Mouse (Mus musculus) bone marrow macrophage, adult 2 months (primary cell): ENCODE results near the gene Gm31371.
"Not testable (repeated sequence)": the region's sequence is repeated elsewhere in the genome, so short reads cannot be mapped to it uniquely, and the experiment has no call there.

Source experiments
- CTCF ChIP-seq: IDR thresholded peaks from 2 replicates; pipeline ENCODE4 v1.5.1; 2012; ENCODE audit warnings: low read depth, mild to moderate bottlenecking, low read length, moderate library complexity
- POLR2A ChIP-seq: IDR thresholded peaks from 2 replicates; pipeline ENCODE4 v1.6.1; 2012; ENCODE audit warnings: mild to moderate bottlenecking, low read depth, low read length, borderline replicate concordance

GRCm38 (mm10) chr8:19935541-19936030, 32.4 kb downstream of the Gm31371 start:
- not testable (repeated sequence) for TF ChIP-seq CTCF, POLR2A
